ENCODE assay signal across 14 mouse cellular contexts in genomic region chr14:104029668-104030530, GRCm38 (mm10).
DNase-seq lines count a peak whose midpoint lies in the region; ATAC-seq lines count a peak whose summit lies in the region.
"Had no signal": no experiment of that assay in that cellular context is flagged by ENCODE, and none has a peak within 500 bp of the region (broad histone marks: within the 10 kb centered on the region; RNA-seq: fewer than 3 reads in every experiment).

No protein-coding gene starts in this region.

- H3K4me2 ChIP-seq in forebrain, embryonic 16.5 days (ENCODE audit: low read length), result no peak overlapping the region
- peak overlapping the region; percentile 31 for H3K4me2 ChIP-seq in midbrain, embryonic 13.5 days (replicated peaks)

- H3K27ac ChIP-seq in forebrain, embryonic 10.5 days, result no peak overlapping the region
- no peak overlapping the region for H3K27ac ChIP-seq in forebrain, embryonic 16.5 days (ENCODE audit: low read length)
- H3K27ac ChIP-seq in midbrain, embryonic 13.5 days, result peak overlapping the region; percentile 26; the same call in 1 of the 2 replicates

- H3K36me3 ChIP-seq in forebrain, embryonic 10.5 days (replicated peaks), result no peaks in the 10 kb centered on the region
- H3K36me3 ChIP-seq in forebrain, embryonic 16.5 days (ENCODE audit: control insufficient read depth, insufficient read depth), result no peaks in the 10 kb centered on the region
- no peaks in the 10 kb centered on the region for H3K36me3 ChIP-seq in midbrain, embryonic 13.5 days

- no peak overlapping the region for H3K9ac ChIP-seq in forebrain, embryonic 16.5 days (replicated peaks; ENCODE audit: low read depth, low read length)
- 0 out of 2 replicates have a peak overlapping the region, but pooled peaks have one; percentile 19 for H3K9ac ChIP-seq in midbrain, embryonic 13.5 days (replicated peaks)

- no peak for DNase-seq in forebrain, embryonic 10.5 days (ENCODE audit: extremely low spot score, low spot score)
- DNase-seq in c-Kit-positive CD71-positive TER-119-positive erythroid progenitor cells, embryonic 14.5 days (ENCODE audit: low spot score), result no peak
- no peak for DNase-seq in cerebellum, adult 8-10 months
- DNase-seq in layer of hippocampus, postnatal 25 days (ENCODE audit: extremely low spot score in 1 of 2, low spot score in 1 of 2), result no peak
- DNase-seq: cerebellum, postnatal 25 days; kidney, postnatal 25 days; lung, postnatal 4 days; spleen, adult 18-20 months had no signal

- 11% methylated on average over 20 of the region's 20 CpGs for WGBS in forebrain, embryonic 10.5 days
- WGBS in forebrain, embryonic 16.5 days, result 8% methylated on average over 20 of the region's 20 CpGs
- WGBS in midbrain, embryonic 13.5 days, result 8% methylated on average over 20 of the region's 20 CpGs

- peaks cover 45% of the 10 kb centered on the region for H3K27me3 ChIP-seq in forebrain, embryonic 10.5 days (ENCODE audit: poor library complexity, severe bottlenecking)
- peaks cover 7% of the 10 kb centered on the region for H3K27me3 ChIP-seq in forebrain, embryonic 16.5 days (replicated peaks; ENCODE audit: control insufficient read depth, insufficient read depth, low read length)
- H3K27me3 ChIP-seq in midbrain, embryonic 13.5 days, result peaks cover 13% of the 10 kb centered on the region

- H3K4me1 ChIP-seq in forebrain, embryonic 10.5 days, result peaks cover 35% of the 10 kb centered on the region
- peaks cover 14% of the 10 kb centered on the region for H3K4me1 ChIP-seq in forebrain, embryonic 16.5 days (replicated peaks; ENCODE audit: control insufficient read depth, insufficient read depth, low read length)
- peaks cover 30% of the 10 kb centered on the region for H3K4me1 ChIP-seq in midbrain, embryonic 13.5 days (replicated peaks)

- no peaks in the 10 kb centered on the region for H3K9me3 ChIP-seq in forebrain, embryonic 10.5 days
- H3K9me3 ChIP-seq in forebrain, embryonic 16.5 days (ENCODE audit: control insufficient read depth, low read length), result no peaks in the 10 kb centered on the region
- H3K9me3 ChIP-seq in midbrain, embryonic 13.5 days, result no peaks in the 10 kb centered on the region

- ATAC-seq in forebrain, embryonic 16.5 days, result no peak
- peak; percentile 20 for ATAC-seq in common myeloid progenitor, adult 5-6 weeks (replicated peaks; ENCODE audit: low read depth, poor library complexity, severe bottlenecking)
- ATAC-seq in granulocyte monocyte progenitor cell, adult 5-6 weeks (replicated peaks; ENCODE audit: poor library complexity, severe bottlenecking), result peak; percentile 58
- peak; percentile 32; the same call in 1 of the 2 replicates for ATAC-seq in midbrain, embryonic 13.5 days
- ATAC-seq: intestine, embryonic 16.5 days had no signal

- peak overlapping the region; percentile 18 for H3K4me3 ChIP-seq in forebrain, embryonic 10.5 days
- H3K4me3 ChIP-seq in forebrain, embryonic 16.5 days (replicated peaks; ENCODE audit: low read length), result no peak overlapping the region
- H3K4me3 ChIP-seq in midbrain, embryonic 13.5 days (replicated peaks), result 0 out of 2 replicates have a peak overlapping the region, but pooled peaks have one; percentile 4
- H3K4me3 ChIP-seq: myocyte had no signal
